Mouse (Mus musculus) intestine, embryonic 16.5 days (tissue): ENCODE data around the gene Tenm2. TPM values are rescaled to one million over a fixed set of nuclear protein-coding genes. Genes with fewer than 3 reads are reported as not detected.

Experiments used
- ATAC-seq: fragments of 200-750 bp; cut with Nextera tagmentation; 2 replicates; pipeline ENCODE4 v1.8.0; 2017; ENCODE audit warnings: moderate TSS enrichment, moderate library complexity
- H3K27ac ChIP-seq: fragments of 300-500 bp; sonication (generic); 2 replicates; pipeline ENCODE4 v1.5.1; 2014; ENCODE audit warnings: mild to moderate bottlenecking, low read length
- H3K27me3 ChIP-seq: fragments of 300-500 bp; sonication (generic); replicated peaks from 2 replicates; pipeline ENCODE4 v1.6.1; 2014; ENCODE audit warnings: low read length, control low read depth, mixed read lengths; ENCODE audit not compliant: control insufficient read depth, insufficient read depth
- H3K36me3 ChIP-seq: fragments of 300-500 bp; sonication (generic); 2 replicates; pipeline ENCODE4 v1.6.1; 2014; ENCODE audit warnings: low read length, control low read depth; ENCODE audit not compliant: control insufficient read depth, insufficient read depth
- H3K4me1 ChIP-seq: fragments of 300-500 bp; sonication (generic); 2 replicates; pipeline ENCODE4 v1.6.1; 2014; ENCODE audit warnings: low read length, control low read depth, mixed read lengths; ENCODE audit not compliant: control insufficient read depth, insufficient read depth
- H3K4me2 ChIP-seq: fragments of 300-500 bp; sonication (generic); 2 replicates; pipeline ENCODE4 v1.6.1; 2014; ENCODE audit warnings: low read depth, low read length, control low read depth
- H3K4me3 ChIP-seq: fragments of 300-500 bp; sonication (generic); 2 replicates; pipeline ENCODE4 v1.5.1; 2014; ENCODE audit warnings: mild to moderate bottlenecking, low read length
- H3K9ac ChIP-seq: fragments of 300-500 bp; sonication (generic); 2 replicates; pipeline ENCODE4 v1.6.1; 2014; ENCODE audit warnings: low read depth, low read length
- H3K9me3 ChIP-seq: fragments of 300-500 bp; sonication (generic); 2 replicates; pipeline ENCODE4 v1.6.1; 2016; ENCODE audit warnings: low read length, control low read depth; ENCODE audit not compliant: control insufficient read depth
- WGBS: fragments of 180-500 bp; shearing (Covaris S2); extraction: QIAGEN DNeasy Blood & Tissue Kit; methylation state at CpG from one replicate; pipeline ENCODE4 v1.1.7; 2014; 5-methylcytosine and 5-hydroxymethylcytosine counted together
- polyA plus RNA-seq: library from polyadenylated mRNA; unstranded; fragments of >200 nt; fragmentation: Nextera tagmentation; extraction: Ambion mirVana; gene quantifications from 2 replicates; pipeline ENCODE4 v1.2.1, GENCODE M21; 2015

Tenm2 gene
- polyA plus RNA-seq, 1 experiment from 2014 or later = 0.70 TPM

DNA sequence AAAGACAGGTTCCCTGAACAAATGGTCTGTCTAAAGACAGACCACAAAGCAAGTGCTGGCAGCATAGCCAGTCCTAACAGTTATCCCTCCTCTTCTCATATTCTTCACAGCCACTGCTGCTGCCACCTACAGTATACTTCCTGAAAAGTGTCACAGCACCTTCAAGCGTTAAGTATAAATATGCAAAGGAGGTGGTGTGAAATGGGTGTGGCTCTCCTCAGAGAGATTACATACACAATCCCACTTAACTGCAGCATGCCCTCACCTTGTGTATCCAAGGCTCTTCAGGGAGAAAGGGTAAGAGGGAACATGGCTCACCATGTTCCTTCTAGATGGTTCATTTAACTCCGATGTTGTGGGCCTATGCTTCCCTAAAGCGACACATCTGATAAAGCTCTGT, 1215.8 kb downstream of the Tenm2 start:
- no peak for ATAC-seq
- no peaks in the 10 kb centered on the region for H3K36me3 ChIP-seq
- no peaks in the 10 kb centered on the region for H3K4me1 ChIP-seq
- H3K9ac ChIP-seq = no peak overlapping the region
- WGBS = 53% methylated on average over 3 of the region's 3 CpGs
- no peak overlapping the region for H3K4me3 ChIP-seq
- no peaks in the 10 kb centered on the region for H3K9me3 ChIP-seq
- H3K4me2 ChIP-seq = no peak overlapping the region
- H3K27ac ChIP-seq = no peak overlapping the region
- H3K27me3 ChIP-seq = no peaks in the 10 kb centered on the region

DNA sequence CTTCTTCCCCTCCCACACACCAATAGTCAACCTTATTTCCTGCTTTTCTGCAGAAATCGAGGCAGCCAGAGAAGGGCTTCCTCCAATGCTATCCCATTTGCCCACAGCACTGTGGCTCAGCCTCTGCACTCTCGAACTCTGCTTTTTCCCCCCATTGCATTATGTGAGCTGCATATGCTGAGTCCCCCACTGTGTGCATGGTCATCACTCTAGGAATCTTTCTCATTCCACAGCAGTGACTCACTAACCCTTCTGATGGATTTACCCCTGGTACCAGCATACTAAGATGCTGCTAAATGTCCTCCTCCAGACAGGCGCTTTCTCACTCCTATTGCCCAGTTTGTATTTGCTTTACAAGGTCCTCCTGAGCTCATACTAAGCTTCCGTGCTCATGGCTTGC, 1222.6 kb downstream of the Tenm2 start:
- Histone ChIP-seq H3K36me3 (no peaks in the 10 kb centered on the region), H3K27ac (no peak overlapping the region), H3K4me3 (no peak overlapping the region), H3K9me3 (no peaks in the 10 kb centered on the region), H3K4me1 (0 out of 2 replicates have a peak, but pooled peaks cover 3% of the 10 kb centered on the region), H3K27me3 (no peaks in the 10 kb centered on the region), H3K4me2 (no peak overlapping the region), H3K9ac (no peak overlapping the region)
- no peak for ATAC-seq
- 67% methylated on average over 4 of the region's 4 CpGs for WGBS

DNA sequence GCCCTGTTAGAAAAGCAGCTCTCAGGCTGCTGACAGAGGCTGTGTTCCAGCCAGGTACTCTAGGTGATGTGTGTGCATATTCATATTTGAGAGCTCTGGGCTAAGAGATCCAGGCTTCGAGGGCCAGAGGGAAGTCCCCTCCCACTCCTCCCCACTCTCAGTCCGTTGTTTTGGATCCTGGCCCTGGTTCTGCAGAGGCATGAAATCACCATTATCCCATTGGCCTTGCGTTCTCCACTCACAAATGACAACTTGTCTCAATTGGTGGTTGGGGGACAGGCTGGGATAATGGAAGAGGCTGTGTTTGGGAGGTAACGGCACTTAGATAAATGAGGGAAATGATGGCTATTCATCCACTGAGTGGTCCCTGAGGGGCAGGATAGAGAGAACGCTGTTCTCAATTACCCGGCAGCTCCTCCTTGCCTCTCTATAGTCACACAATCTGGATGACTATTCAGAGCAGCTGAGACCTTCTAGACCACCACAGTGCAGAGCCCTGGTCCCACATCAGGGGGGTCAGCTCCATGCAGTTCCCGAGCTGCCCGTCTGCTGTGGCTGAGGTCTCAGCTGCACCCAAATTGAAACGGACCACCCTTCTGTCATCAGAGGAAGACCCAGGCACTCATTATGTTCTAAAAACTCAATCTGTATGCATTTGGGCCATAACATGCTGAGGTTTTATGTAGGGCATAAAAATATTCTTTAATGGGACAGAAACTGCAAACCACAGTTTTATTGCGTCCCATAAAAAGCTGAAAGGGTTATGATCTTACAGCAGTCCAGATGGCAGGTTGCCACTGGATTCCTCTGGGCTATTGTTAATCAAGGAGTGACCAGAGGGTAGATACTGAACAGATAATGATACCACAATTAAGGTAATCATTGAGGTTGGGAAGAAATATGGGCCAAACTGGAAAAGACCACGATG, 1226.2 kb downstream of the Tenm2 start:
- H3K9ac ChIP-seq = no peak overlapping the region
- WGBS = 65% methylated on average over 11 of the region's 11 CpGs

DNA sequence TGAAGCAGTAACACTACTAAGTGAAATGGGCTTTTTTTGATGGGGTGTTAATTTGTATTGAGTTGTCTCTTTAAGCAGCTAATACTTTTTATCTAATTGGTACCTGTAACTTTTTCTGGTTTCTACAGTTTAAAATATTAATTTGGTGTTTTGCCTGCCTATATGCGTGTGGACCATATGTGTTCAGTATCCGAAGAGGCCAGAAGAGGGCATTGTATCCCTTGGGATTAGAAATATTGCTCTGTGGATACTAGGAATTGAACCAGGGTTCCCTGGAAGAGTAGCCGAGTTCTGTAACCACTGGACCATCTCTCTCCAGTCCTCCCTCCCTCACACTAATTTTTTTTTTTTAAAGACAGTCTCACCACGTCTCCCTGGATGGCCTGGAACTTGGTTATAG, 1232.9 kb downstream of the Tenm2 start:
- H3K4me2 ChIP-seq = no peak overlapping the region

More for the DNA sequence above, 1226.2 kb downstream of the Tenm2 start:
- no peak overlapping the region for H3K27ac ChIP-seq
- H3K4me1 ChIP-seq = 0 out of 2 replicates have a peak, but pooled peaks cover 3% of the 10 kb centered on the region
- no peaks in the 10 kb centered on the region for H3K27me3 ChIP-seq
- no peak overlapping the region for H3K4me3 ChIP-seq
- no peak for ATAC-seq
- H3K9me3 ChIP-seq = no peaks in the 10 kb centered on the region
- H3K36me3 ChIP-seq = no peaks in the 10 kb centered on the region
- no peak overlapping the region for H3K4me2 ChIP-seq

DNA sequence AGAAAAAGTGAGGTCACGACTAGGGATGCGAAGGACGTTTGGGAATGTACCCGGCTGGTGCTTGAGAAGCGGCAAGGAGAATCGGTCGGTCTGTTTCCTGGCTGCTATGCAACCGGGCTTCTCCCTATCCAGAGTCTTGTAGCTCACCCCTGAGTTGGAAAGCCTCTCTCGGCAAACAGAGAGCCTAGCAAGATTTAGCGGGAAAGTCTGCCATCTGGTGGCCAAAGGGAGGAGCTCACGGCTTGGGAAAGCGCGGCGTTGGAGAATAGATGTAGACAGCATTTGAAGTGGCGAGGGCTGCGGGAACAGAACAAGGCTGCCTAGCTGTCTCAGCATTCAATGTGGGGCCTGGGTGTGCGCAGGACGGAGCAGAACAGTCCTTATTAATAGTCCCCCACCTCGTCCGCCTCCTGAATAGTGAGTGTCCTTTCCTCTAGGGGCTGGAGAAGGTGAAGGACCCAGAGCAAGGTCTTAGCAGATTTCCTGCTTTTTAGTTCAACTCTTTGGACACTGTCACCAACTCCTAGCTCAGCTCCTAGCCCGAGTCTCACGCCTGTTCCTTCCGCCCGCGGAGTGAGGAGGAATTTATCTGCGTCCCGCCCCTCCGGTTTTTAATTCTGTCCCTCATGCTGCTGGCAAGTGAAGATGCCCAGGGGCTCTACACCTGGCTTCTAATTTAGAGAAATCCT, 1234.3 kb downstream of the Tenm2 start:
- Histone ChIP-seq H3K9ac (0 out of 2 replicates have a peak overlapping the region, but pooled peaks have one; percentile 51), H3K9me3 (no peaks in the 10 kb centered on the region)

More for the DNA sequence above, 1232.9 kb downstream of the Tenm2 start:
- 51% methylated on average over 4 of the region's 4 CpGs for WGBS
- Histone ChIP-seq H3K27ac (no peak overlapping the region), H3K9ac (no peak overlapping the region), H3K27me3 (peaks cover 4% of the 10 kb centered on the region; the same call in 1 of the 2 replicates), H3K4me3 (no peak overlapping the region), H3K4me1 (peaks cover 9% of the 10 kb centered on the region), H3K9me3 (no peaks in the 10 kb centered on the region), H3K36me3 (no peaks in the 10 kb centered on the region)
- no peak for ATAC-seq

DNA sequence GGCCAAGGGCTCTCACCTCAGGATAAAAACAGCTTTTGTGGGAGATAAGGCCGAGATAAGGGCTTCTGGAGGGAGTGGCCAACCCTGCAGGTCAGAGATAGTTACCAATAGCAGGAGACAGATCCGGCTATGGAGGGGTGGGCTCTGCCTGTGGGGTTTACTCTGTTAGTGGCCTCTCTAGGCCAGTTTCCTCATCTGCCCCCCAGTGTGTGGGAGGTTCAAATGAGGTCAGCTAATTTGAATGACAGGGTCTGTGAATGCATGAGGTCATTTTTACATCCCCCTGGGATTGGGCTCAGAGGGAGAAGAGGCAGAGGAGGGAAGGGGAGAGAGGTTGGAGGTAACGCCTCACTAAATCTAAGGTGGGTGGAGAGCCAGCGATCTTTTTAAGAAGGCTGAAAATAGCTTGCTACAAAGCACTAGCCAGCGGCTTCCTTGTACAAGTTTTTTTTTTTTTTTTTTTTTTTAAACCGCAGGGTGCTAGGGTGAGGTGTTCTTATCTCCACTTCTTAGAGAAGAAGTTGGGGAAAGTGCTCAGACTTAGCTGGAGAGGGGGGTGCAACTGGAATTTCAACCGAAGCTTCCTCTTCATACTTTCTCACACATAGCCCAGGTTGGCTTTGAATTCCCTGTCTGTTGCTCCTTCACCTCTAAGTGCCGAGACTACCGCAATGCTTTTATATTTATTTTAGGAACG, 1235.0 kb downstream of the Tenm2 start:
- peak; percentile 63 for ATAC-seq
- WGBS = 6% methylated on average over 10 of the region's 10 CpGs

More for the DNA sequence above, 1234.3 kb downstream of the Tenm2 start:
- Histone ChIP-seq H3K4me1 (peaks cover 9% of the 10 kb centered on the region), H3K4me2 (peak overlapping the region; percentile 58), H3K27me3 (peaks cover 4% of the 10 kb centered on the region; the same call in 1 of the 2 replicates), H3K27ac (no peak overlapping the region), H3K36me3 (no peaks in the 10 kb centered on the region), H3K4me3 (peak overlapping the region; percentile 36)
- ATAC-seq = peak; percentile 88
- 9% methylated on average over 28 of the region's 28 CpGs for WGBS

DNA sequence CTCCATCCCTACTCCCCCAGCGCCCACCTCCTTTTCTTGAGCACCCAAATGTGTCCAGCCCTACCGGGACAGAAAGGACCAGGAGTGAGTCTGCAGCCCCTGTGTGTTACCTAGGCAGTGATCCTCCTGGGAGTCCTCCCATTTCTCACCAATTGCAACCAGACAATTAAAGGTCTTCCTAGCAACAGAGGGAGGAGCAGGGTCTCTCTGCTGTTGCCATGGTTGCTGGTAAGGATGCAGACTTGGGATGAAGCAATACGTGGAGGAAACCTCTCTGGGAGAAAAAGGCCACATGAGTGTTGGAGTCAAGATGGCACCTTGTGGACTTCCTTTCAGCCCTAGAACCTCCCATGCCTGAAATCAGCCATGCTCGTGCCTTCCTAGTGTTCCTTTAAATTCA, 1235.7 kb downstream of the Tenm2 start:
- 21% methylated on average over 4 of the region's 4 CpGs for WGBS
- Histone ChIP-seq H3K9me3 (no peaks in the 10 kb centered on the region), H3K4me1 (peaks cover 9% of the 10 kb centered on the region), H3K27ac (no peak overlapping the region), H3K4me2 (no peak overlapping the region), H3K27me3 (peaks cover 4% of the 10 kb centered on the region; the same call in 1 of the 2 replicates), H3K9ac (no peak overlapping the region), H3K36me3 (no peaks in the 10 kb centered on the region), H3K4me3 (no peak overlapping the region)
- ATAC-seq = no peak

More for the DNA sequence above, 1235.0 kb downstream of the Tenm2 start:
- Histone ChIP-seq H3K27ac (no peak overlapping the region), H3K4me3 (peak overlapping the region; percentile 36), H3K9me3 (no peaks in the 10 kb centered on the region), H3K9ac (no peak overlapping the region), H3K27me3 (peaks cover 4% of the 10 kb centered on the region; the same call in 1 of the 2 replicates), H3K4me1 (peaks cover 9% of the 10 kb centered on the region), H3K4me2 (peak overlapping the region; percentile 58), H3K36me3 (no peaks in the 10 kb centered on the region)

DNA sequence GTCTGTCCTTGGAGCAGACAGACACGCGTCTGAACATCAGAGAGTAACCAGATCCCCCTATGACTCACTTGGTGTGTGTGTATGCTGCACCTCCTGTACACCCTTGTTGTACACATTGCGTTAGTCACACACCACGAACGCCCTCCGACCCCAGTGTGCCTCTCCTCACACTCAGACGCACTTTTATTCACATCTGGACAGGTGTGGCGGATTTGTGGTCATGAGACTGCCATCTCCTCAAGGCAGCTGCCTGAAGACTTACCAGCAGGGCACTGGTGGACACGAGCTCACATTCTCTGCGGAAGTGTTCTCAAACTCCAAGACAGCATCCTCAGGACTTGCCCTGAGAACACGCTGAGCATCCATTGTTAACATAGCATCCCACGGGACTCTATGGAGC, 1237.7 kb downstream of the Tenm2 start:
- H3K27ac ChIP-seq = no peak overlapping the region
- no peak overlapping the region for H3K4me3 ChIP-seq
- ATAC-seq = no peak
- peaks cover 9% of the 10 kb centered on the region for H3K4me1 ChIP-seq
- H3K9ac ChIP-seq = no peak overlapping the region
- H3K9me3 ChIP-seq = no peaks in the 10 kb centered on the region
- H3K36me3 ChIP-seq = no peaks in the 10 kb centered on the region
- H3K4me2 ChIP-seq = no peak overlapping the region
- 71% methylated on average over 12 of the region's 12 CpGs for WGBS
- peaks cover 4% of the 10 kb centered on the region; the same call in 1 of the 2 replicates for H3K27me3 ChIP-seq

DNA sequence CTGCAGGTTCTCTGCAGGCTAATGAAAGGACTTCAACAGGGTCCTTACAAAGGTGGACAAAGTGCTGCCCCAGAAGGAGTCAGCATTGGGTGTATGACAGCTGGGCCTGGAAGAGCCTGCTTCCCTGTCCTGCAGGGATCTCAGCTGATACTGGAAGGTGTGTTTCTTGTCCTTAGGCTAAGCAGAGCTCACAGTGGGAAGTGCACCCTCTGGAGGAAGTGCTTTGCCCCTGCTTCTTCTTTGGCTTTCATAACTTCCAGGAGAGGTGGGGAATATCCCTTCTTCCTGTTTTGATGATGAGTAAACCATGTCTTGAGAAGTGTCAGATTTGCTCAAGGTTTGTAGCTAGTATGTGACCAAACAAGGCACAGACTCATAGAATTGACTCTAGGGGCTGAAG, 1240.5 kb downstream of the Tenm2 start:
- H3K27ac ChIP-seq = no peak overlapping the region
- no peak for ATAC-seq
- no peaks in the 10 kb centered on the region; the same call in 1 of the 2 replicates for H3K27me3 ChIP-seq
- H3K36me3 ChIP-seq = no peaks in the 10 kb centered on the region
- no peak overlapping the region for H3K9ac ChIP-seq
- H3K4me3 ChIP-seq = no peak overlapping the region
- H3K4me2 ChIP-seq = no peak overlapping the region
- no peaks in the 10 kb centered on the region for H3K9me3 ChIP-seq
- H3K4me1 ChIP-seq = no peaks in the 10 kb centered on the region
